Mouse (Mus musculus) 3T3-L1 (cell line): ENCODE results near the gene Gm10073.
"Not testable (repeated sequence)": the region's sequence is repeated elsewhere in the genome, so short reads cannot be mapped to it uniquely, and the experiment has no call there.

Experiments used
- DNase-seq: peaks from one replicate; pipeline ENCODE4 v3.0.0-alpha.2; 2015; ENCODE audit warnings: low read depth, low spot score

The Gm10073 gene

DNA sequence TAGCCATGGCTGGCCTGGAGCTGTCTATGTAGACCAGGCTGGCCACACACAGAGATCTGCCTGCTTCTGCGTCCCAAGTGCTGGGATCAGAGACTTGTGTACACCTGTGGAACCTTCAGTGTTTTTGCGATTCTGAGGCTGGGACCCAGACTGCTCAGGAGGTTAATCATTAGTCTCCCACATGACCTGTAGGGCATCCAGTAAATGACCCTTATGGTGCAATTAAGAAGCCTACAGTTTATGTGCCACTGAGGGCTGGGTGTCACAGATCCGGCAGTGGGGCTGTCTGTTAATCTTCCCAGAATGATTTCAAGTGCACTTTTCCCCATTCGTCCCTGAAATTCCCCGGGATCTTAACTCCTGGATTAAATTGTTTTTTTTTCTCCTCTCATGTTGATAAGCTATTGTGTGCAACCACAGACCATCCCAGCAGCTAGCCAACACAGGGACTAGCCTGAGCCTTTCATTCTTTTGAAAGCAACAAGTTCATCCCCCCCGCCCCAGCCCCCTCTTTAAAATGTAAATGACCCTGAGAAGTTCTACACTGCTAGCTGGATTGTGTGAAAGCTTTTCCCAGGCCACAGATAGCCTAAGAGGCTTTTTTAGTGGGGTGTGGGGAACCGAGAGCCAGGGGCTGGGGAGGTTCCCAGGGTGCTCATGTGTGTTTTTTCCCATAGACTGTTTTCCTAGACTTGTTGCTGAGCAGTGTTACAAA lies 26.2 kb upstream of the Gm10073 start:
- no peak for DNase-seq

DNA sequence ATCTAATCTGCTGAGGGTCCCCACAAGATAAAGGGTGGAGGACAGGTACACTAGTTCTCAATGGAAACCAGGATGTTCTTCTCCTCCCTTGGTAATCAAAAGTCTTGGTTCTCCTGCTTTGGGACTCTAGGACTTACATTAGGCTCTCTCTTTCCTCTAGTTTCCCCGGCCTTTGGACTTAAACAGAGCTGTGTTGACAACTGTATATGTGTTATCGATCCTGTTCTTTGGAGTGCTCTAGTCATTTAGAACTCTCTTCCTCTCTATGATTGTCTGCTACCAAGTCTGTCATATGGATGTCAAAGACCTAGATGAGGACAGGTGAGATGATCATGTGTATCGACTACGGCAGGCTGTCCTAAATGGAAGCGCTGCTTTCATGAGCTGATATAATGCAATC lies 23.8 kb upstream of the Gm10073 start:
- no peak for DNase-seq

GRCm38 (mm10) chr8:106595623-106596022 lies 22.4 kb upstream of the Gm10073 start:
- not testable (repeated sequence) for DNase-seq

GRCm38 (mm10) chr8:106592458-106592857 lies 19.2 kb upstream of the Gm10073 start:
- no peak for DNase-seq

DNA sequence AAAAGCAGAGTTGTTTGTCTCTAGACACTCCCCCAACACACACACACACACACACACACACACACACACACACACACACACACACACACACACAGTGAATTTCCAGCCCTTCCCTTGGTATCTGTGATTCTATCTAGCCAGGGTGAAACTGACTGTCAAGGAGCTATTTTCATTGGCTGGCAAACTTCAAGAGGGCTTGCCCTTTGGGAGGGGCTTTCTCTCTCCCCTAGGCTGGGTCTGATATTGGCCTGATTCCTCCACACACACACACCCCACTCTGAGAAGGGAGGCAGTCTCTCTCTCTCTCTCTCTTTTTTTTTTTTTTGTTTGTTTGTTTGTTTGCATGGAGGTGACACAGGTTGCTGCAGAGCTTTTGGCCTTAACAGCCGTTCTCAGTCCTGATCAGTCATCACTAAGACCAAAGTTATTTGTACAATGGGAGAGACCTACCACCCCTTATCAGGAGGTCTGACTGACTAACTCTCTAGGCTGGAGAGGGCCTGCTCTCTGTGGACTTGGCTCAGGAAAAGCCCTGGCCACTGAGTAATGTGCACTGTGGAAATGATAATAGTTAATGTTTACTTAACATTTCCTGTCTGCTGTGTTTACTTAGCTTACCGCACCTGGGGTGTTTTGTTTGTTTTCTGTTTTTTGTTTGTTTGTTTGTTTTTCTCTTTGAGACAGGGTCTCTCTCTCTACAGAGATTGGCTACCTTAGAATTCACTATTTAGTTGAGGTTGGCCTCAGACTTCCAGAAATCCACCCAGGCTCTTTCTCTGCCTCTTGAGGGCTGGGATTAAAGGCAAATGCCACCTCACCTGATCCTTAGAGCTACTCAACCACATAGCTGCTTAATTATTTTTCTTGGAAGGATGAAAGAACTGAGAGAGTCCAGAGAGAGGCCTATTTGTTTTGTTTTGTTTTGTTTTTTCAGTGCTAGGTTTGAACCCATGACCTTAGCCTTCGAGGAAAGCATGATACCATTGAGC lies 15.5 kb upstream of the Gm10073 start:
- peak; percentile 50 for DNase-seq

DNA sequence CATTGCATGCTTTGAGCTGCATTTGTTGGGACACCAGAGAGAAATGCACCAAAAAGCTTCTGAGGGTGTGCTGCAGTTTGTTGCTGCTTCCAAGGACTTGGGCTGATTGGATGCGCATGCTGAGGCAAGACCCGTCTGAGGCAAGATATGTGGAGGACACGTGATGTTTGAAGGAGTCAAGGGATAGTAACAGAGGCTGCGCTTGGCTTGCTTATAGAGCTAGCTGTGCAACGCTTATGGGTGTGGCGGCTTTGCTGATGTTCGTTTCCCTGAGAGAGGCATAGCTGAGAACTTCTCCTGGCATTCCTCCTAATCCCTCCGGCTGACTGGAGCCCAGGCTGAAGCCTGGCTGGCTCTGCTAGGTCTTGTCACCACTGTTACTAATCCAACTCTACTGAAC lies 13.6 kb upstream of the Gm10073 start:
- no peak for DNase-seq

DNA sequence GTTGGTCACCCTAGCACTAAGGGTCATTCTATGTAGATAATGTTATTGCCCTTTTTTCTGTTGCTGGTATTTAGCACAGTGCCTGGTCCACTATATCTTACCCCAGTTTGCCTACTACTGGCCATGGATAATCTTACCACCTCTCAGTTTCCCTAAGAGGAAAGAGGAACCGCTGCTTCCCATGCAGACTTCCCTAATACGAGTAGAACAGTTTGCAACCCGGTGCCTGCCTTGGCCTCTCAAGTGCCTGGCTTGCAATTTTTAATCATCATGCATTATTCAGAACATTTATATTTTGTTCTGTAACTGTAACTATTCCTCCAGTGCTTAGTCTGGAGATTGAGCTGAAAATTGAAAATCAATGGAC lies 12.4 kb upstream of the Gm10073 start:
- DNase-seq = no peak

GRCm38 (mm10) chr8:106584942-106585670 lies 11.8 kb upstream of the Gm10073 start:
- no peak for DNase-seq

DNA sequence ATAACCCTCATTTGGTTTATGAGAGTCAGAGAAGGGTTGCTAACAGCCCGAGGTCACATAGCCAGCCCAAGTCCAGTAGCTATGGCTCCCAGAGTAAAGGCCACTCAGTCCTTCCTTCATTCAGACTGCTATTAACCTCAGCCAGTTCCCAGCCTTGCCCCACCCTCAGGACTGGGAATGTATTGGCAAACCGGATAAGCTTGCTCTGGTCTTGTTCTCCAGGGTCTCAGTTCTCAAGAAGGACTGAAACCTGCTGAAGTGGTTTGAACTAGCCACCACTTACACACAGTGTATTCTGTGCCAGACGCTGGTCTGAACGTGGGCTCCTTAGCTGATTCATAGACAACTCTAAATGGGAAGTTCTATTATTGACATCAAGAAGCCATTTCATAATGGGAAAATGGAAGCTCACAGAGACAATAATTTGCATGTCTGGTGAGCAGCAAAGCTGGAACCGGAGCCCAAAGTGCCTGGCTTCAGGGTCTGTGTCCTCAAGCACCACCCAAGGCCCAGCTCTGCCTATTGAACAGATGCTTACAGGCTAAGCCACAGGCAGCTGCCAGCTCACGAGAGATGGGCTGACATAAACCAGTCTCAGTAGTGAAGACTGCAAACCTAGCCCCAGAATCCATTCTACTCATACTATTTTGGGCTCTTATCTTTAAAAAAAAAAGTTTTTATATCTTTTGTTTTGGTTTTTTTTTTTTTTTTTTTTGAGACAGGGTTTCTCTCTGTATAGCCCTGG lies 8.3 kb upstream of the Gm10073 start:
- DNase-seq = no peak

DNA sequence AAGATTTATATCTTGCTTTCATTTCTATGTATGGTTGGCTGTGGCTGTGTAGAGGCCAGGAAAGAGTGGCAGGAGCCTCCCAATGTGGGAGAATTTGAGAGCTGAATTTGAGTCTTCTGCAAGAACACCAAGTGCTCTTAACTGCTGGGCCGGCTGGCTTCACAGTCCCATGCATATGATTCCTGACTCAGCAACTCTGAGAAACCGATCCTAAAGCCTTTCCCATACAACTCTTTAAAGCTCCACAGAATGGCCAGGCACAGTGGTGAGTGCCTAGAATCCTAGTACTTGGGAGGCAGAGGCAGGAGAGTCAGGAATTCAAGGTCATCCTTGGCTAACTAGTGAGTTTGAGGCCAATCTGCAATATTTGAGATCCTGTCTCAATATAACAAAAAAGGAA lies 6.2 kb upstream of the Gm10073 start:
- no peak for DNase-seq

GRCm38 (mm10) chr8:106576849-106577555 lies 3.7 kb upstream of the Gm10073 start:
- DNase-seq = peak; percentile 90

- no peak for DNase-seq
Measured at GRCm38 (mm10) chr8:106574283-106574682, 1.0 kb upstream of the Gm10073 start.

DNA sequence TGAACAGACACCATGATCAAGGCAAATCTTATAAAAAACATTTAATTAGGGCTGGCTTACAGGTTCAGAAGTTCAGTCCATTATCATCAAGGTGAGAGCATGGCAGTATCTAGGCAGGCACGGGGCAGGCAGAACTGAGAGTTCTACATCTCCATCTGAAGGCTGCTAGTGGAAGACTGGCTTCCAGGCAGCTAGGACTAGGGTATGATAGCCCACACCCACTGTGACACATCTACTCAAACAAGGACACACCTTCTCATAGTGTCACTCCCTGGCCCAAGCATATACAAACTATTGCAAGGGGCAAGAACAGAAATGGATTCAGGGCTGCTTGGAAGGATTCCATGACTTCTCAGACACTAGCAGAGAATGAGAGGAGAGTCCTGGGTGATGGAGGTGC lies 1.1 kb downstream of the Gm10073 start:
- DNase-seq = not testable (repeated sequence)

GRCm38 (mm10) chr8:106571551-106572172 lies 1.6 kb downstream of the Gm10073 start:
- no peak for DNase-seq

DNA sequence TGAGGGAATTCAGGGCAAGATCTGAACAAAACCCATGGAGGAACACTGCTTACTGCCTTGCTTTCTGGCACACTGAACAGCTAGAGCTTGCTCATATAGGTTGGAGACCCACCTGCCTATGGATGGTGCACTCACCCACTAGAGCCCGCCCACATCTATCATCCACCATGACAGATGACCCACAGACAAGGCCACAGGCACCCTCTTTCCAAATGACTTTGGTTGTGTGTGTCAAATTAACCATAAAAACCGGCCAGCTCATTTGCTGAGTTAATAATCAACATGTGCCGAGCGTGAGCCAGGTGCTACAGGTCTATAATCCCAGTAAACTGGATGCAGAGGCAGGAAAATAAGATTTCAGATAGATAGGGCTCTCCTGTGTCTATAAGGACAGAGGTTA lies 2.9 kb downstream of the Gm10073 start:
- no peak for DNase-seq

- no peak for DNase-seq
Measured at GRCm38 (mm10) chr8:106569006-106569405, 4.3 kb downstream of the Gm10073 start.

DNA sequence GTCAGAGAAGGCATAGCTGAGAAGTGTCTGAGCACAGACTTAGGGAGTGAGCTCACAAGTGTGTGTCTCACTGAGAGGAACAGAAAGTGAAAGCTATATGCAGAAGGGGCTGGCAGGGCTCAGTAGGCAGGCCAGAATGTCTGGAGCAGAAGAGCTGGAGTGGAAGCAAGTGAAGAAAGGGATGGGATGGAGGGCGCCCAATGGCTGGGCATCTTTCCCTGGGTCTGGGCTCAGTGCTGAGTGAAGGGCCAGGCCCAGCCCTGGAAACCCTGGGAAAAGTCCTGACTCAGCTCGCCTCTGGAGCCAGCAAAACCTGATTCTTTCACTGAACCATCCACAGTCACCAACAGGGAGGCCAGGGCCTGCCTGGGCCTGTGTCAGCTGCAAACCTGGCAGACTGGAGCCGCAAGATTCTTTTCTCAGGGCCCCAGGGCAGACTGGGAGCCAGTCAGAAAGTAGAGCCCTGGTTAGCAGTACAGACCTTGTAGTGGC lies 9.5 kb downstream of the Gm10073 start:
- peak; percentile 65 for DNase-seq

DNA sequence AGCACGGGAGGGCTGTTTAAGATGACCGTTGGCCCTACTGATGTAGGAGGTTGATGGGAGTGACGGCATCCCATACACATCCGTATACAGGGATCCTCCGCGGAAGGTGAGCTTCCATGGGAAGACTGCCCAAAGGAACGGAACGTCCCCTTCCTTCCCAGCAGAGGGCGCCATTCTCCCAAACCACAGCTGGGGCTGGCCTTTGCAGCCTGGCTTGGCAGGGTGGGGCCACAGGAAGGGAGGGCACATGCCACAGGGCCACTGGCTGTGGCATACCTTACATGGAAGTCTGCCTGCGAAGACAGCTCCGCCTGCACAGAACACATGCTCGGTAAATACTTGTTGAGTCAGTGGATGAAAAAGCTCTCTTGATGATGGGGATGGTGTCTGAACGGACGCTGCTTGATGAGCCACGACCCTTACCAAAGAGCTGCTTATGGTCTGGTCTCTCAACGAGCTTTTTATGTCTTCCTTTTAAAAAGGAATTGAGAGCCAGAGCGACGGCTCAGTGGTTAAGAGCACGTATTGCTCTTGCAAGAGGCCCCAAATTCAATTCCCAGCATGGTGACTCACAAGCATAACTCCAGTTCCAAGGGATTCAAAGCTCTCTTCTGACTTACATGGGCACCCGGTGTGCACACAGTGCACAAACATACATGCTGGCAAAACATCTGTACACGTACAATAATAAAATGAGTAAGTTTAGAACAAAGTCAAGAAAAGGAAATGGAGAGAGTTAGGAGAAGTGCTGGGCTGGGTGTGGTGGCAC lies 12.0 kb downstream of the Gm10073 start:
- DNase-seq = peak; percentile 71

- no peak for DNase-seq
Measured at GRCm38 (mm10) chr8:106559844-106560243, 13.4 kb downstream of the Gm10073 start.
